ENCODE assay signal across 16 mouse cellular contexts in genomic region chr13:37353016-37353415, GRCm38 (mm10). TPM values are rescaled to one million over a fixed set of nuclear protein-coding genes. Genes with fewer than 3 reads are reported as not detected.
A peak's percentile ranks its signal among the peaks of the same experiment; 100 is the strongest.
DNase-seq lines count a peak whose midpoint lies in the region.
"Had no signal": no experiment of that assay in that cellular context is flagged by ENCODE, and none has a peak within 500 bp of the region (broad histone marks: within the 10 kb centered on the region; RNA-seq: fewer than 3 reads in every experiment).

No protein-coding gene starts in this region.

- DNase-seq in heart, adult 11 months: peak; percentile 50
- no peak for DNase-seq in heart, postnatal 4 days
- DNase-seq in kidney, adult 11 months: peak; percentile 52
- DNase-seq in kidney, postnatal 25 days: no peak
- DNase-seq in kidney, adult 9 months: peak; percentile 52
- no peak for DNase-seq in kidney, postnatal 10 days
- peak; percentile 30 for DNase-seq in fat pad, adult 2 months (ENCODE audit: extremely low read depth, low read depth, low spot score)
- DNase-seq: adrenal gland, adult 8-10 months; adrenal gland, postnatal 14 days; adrenal gland, postnatal 36 days; cerebellum, adult 18-20 months; cerebellum, adult 8-10 months; cerebellum, adult 9-11 months; cerebellum, postnatal 14 days; cerebellum, postnatal 36 days; embryo, embryonic 11 days had no signal

RNA-seq across cellular contexts. Expression of gene Ly86, which starts 8.0 kb away (rescaled TPM):
- 1 to 10 TPM; 1.8 to 2.3 TPM for total RNA-seq in heart, postnatal 4 days (2021)

Comparison
In these comparisons a context has a peak if more than half of its experiments do, and no peak if none do; other contexts are left out.
1. DNase-seq: peak in heart, adult 11 months (single experiment), kidney, adult 11 months (single experiment), kidney, adult 9 months (single experiment) and fat pad, adult 2 months (single experiment); none in heart, postnatal 4 days (single experiment), kidney, postnatal 25 days (0 of 2) and kidney, postnatal 10 days (single experiment).